Mouse (Mus musculus) left cerebral cortex, adult 18-20 months (tissue): ENCODE results near the gene Fam71e2. TPM values are rescaled to one million over a fixed set of nuclear protein-coding genes. Genes with fewer than 3 reads are reported as not detected.
A peak's percentile ranks its signal among the peaks of the same experiment; 100 is the strongest.

Experiments used
- DNase-seq, 2 experiments: peaks; one replicate each; pipeline ENCODE4 v3.0.0; 2021 to 2022; ENCODE audit warnings: low spot score in 2 of 2, mixed read lengths in 1 of 2
- total RNA-seq, 2 experiments: library from RNA; stranded (reverse); gene quantifications; 2 replicates each; pipeline ENCODE4 v1.2.3; 2021

Gene Fam71e2
- total RNA-seq, 2 experiments from 2014 or later: not detected

- no peak for DNase-seq
These were observed 8.8 kb upstream of the Fam71e2 start for GRCm38 (mm10) chr7:4779921-4780320.

DNA sequence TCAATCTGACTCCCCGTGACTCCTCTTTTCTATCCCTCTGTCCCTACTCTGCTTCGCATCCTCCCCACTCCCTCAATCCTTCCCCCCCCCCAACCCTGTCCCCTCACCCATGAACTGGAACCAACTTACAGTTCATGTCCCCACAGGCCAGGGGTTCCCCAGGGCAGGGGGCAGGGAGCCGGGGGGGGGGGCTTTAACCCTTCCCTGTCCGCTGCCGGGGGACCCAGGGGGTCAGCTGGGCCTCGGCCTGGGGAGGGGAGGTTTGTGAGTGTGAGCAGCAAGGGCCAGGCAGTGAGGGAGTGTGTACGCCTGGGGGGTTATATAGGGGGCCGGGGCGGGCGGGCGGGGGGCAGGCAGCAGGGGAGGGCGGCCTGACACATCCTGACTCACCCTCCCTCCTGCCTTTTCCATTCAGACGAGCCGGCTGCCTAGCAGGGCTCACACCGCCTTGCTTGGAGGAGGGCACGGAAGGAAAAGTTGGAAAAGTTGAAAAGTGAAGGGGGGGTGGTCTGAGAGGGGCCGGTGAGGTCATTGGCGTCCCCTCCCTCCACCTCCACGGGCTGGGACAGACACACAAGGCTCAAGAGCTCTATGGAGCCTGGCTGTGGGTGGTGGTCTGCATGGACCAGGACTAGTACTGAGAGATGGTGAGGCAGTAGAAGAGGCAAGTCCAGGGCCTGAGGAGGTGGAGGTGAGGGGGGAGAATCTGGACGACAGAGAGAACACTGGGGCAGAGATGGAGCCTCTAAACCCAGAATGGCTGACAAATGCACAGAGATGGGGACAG, 6.9 kb upstream of the Fam71e2 start:
- DNase-seq: no peak

GRCm38 (mm10) chr7:4776861-4777830, 6.0 kb upstream of the Fam71e2 start:
- no peak for DNase-seq

GRCm38 (mm10) chr7:4776131-4776530, 5.0 kb upstream of the Fam71e2 start:
- DNase-seq: no peak

DNA sequence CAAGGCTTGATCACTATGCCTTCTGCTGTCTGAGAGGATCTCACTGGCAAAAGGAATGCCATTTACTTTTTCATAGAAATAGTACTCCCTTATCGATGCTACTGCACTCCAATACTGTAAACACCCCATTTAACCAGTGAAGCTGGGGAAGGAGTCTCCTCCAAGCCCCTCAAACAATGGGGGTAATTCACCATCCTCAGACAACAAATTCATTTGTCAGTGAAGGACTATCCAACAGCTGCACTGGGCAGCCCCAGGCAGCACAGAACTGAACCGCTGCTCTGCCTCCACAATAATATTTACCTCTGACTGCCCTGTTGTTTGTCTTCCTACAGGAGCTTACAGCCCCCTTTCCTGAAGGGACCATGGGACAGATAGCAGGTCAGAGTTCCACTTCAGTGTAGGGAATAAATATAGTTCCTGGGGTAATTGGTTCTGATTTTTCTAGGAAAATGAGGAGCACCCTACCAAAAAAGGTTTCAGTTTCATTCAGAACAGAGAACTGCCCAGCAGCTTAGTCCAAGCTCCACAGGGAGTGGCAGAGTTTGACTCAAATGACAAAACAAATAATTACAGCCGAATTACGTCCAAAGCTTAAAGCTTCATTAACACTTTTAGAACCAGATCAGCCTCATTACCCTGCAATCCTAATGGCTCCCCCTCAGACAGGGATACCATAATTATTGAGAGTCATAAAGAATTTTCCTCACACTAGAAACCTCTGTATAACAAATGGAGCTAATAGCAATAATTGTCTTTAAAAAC, 6.0 kb downstream of the Fam71e2 start:
- DNase-seq: no peak

GRCm38 (mm10) chr7:4759670-4760069, 11.4 kb downstream of the Fam71e2 start:
- no peak for DNase-seq

DNA sequence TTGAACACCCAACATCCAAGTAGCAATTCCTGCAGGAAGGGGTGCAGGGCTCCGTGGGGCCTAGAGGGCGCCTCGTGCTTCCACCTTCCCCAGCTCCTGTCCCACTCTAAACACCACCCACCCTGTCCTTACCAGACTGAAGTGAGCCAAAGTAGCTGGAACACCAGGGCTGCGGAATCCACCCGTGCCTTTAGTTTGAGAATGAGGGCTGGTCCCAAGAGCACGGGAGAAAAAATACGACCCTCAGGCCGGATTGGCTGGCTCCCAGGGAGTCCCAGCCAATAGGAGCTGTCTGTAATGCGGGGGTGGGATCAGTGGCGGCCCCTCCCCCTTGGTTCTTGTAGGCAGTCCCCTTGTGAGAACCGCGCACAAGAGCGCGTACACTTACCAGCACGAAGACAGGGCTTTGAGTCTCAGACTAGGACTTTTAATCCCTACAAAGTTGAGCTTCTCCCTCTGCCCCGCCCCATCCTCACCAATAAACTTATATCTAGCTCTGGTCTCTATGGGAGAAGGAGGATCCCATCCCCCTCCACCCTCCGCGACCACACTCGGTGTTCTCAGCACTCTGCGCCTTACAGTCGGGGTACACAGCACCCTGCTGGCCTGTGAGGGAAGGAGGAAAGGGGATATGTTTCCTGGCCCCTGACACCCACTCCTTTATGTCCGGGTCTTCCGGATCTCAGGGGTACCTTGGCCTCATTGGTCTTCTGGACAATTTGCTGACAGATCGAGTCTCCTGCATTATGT, 18.1 kb downstream of the Fam71e2 start, which contains the start of gene Cox6b2:
TSS of gene Cox6b2 (minus strand) at position 274 of the 750 bp plus-strand sequence.
- peak in 1 of 2 experiments; percentile 25 for DNase-seq

- DNase-seq: no peak
These were observed 18.9 kb downstream of the Fam71e2 start for GRCm38 (mm10) chr7:4751971-4752820.

- no peak for DNase-seq
These were observed 21.9 kb downstream of the Fam71e2 start for GRCm38 (mm10) chr7:4749169-4749568.

DNA sequence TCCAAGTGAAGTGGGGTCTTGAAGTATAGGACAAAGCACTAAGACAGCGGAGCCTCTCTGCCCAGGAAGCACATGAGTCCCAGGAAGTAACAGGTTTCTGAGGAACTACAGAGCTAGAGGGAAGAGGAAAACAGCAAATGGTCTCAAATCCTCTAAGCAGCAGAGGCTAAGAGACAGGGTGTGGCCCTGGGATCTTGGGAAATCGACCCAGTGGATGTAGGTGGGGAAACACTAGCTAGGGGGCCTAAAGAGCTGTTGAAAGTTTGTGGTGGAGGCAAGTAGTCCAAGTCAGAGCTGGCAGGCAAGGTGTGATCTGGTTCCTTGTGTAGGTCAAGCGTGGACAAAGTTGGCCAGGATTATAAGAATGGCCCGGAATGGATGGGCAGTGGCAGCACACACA, 22.8 kb downstream of the Fam71e2 start:
- no peak for DNase-seq

GRCm38 (mm10) chr7:4747156-4747899, 23.8 kb downstream of the Fam71e2 start:
- no peak for DNase-seq

DNA sequence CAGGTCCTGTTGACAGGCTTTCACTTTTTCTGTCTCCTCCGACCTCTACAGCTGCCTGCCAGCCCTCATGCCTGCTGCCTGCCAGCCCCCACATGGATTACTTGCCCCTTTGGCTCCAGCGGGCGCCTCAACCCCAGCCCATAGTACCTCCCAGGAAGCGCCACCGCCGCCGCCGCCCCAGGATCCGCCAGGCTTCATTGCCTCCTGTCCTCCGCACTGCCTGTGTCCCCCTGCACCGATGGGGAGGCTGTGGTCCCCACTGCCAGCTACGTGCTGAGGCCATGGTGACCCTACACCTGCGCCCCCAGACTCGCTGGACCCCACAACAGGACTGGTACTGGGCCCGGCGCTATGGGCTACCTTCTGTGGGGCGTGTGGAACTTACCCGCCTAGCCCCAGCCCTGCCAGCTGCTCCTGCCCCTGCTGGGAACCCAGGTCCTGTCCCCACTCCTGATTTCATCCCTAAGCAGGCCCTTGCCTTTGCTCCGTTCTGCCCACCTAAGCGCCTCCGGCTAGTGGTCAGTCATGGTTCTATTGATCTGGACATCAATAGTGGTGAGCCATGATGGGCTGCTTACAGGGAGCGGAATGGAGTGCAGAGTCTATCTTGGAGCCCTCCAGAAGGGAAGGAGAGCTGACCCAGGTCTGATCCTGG, 24.6 kb downstream of the Fam71e2 start:
- no peak for DNase-seq

- no peak for DNase-seq
These were observed 26.2 kb downstream of the Fam71e2 start for GRCm38 (mm10) chr7:4744886-4745285.

GRCm38 (mm10) chr7:4743354-4743753, 27.7 kb downstream of the Fam71e2 start:
- DNase-seq: no peak

DNA sequence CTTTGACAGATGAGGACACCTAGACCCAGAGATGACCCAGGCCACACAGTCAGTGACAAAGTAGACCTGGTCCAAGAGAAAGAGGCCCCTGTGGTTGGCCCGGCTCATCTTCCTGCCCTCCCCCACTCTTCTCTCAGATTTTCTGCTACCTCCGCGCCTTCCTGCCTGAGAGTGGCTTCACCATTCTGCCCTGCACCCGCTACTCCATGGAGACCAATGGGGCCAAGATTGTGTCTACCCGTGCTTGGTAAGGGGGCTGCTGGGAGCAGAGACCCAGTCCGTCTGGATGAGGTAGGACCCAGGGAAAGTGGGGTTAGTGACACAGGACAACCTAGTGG, 28.7 kb downstream of the Fam71e2 start:
- DNase-seq: no peak

GRCm38 (mm10) chr7:4741672-4742481, 29.2 kb downstream of the Fam71e2 start:
- DNase-seq: no peak

GRCm38 (mm10) chr7:4741151-4741550, 30.0 kb downstream of the Fam71e2 start:
- no peak for DNase-seq
